Mouse (Mus musculus): ENCODE results near the gene Hist1h1a. TPM values are rescaled to one million over a fixed set of nuclear protein-coding genes. Genes with fewer than 3 reads are reported as not detected.
"Not testable (repeated sequence)": the region's sequence is repeated elsewhere in the genome, so short reads cannot be mapped to it uniquely, and the experiment has no call there.

Hist1h1a gene
- polyA plus RNA-seq, 1 experiment from 2014 or later, result 2.4 TPM

GRCm38 (mm10) chr13:23747081-23747891 lies 16.2 kb upstream of the Hist1h1a start:
- peak overlapping the region; percentile 54 for H3K4me2 ChIP-seq (ENCODE audit: low read length)
- DNase-seq (ENCODE audit: low spot score), result peak; percentile 29
- no peaks in the 10 kb centered on the region for H3K9me3 ChIP-seq (replicated peaks; ENCODE audit: control insufficient read depth, low read length)
- 2% methylated on average over 12 of the region's 13 CpGs for WGBS
- peaks cover 11% of the 10 kb centered on the region for H3K4me1 ChIP-seq (ENCODE audit: control insufficient read depth, insufficient read depth, low read length)
- peak overlapping the region; percentile 38 for H3K4me3 ChIP-seq (ENCODE audit: low read depth, low read length)
- no peaks in the 10 kb centered on the region for H3K27me3 ChIP-seq (replicated peaks; ENCODE audit: control insufficient read depth, insufficient read depth, low read length)
- peak overlapping the region; percentile 97 for H3K27ac ChIP-seq (ENCODE audit: low read depth, low read length)
- no peaks in the 10 kb centered on the region for H3K36me3 ChIP-seq (ENCODE audit: control insufficient read depth, insufficient read depth, low read length)
- no peak for ATAC-seq
- peak overlapping the region; percentile 58 for H3K9ac ChIP-seq (ENCODE audit: low read length)

- DNase-seq (ENCODE audit: low spot score) (peak; percentile 42), ATAC-seq (no peak)
- peak overlapping the region; percentile 54 for H3K4me2 ChIP-seq (ENCODE audit: low read length)
- peaks cover 13% of the 10 kb centered on the region for H3K4me1 ChIP-seq (ENCODE audit: control insufficient read depth, insufficient read depth, low read length)
- H3K27ac ChIP-seq (ENCODE audit: low read depth, low read length), result peak overlapping the region; percentile 97
- H3K9me3 ChIP-seq (replicated peaks; ENCODE audit: control insufficient read depth, low read length), result no peaks in the 10 kb centered on the region
- no peaks in the 10 kb centered on the region for H3K27me3 ChIP-seq (replicated peaks; ENCODE audit: control insufficient read depth, insufficient read depth, low read length)
- no peak overlapping the region for H3K4me3 ChIP-seq (ENCODE audit: low read depth, low read length)
- no peaks in the 10 kb centered on the region for H3K36me3 ChIP-seq (ENCODE audit: control insufficient read depth, insufficient read depth, low read length)
- peak overlapping the region; percentile 58; the same call in 1 of the 2 replicates for H3K9ac ChIP-seq (ENCODE audit: low read length)
- WGBS, result 4% methylated on average over 4 of the region's 4 CpGs
Observed at GRCm38 (mm10) chr13:23747892-23748288, 15.6 kb upstream of the Hist1h1a start.

GRCm38 (mm10) chr13:23749563-23750121 lies 13.8 kb upstream of the Hist1h1a start:
- Histone ChIP-seq H3K27ac (ENCODE audit: low read depth, low read length) (no peak overlapping the region; the same call in 1 of the 2 replicates), H3K4me3 (ENCODE audit: low read depth, low read length) (no peak overlapping the region), H3K27me3 (replicated peaks; ENCODE audit: control insufficient read depth, insufficient read depth, low read length) (no peaks in the 10 kb centered on the region), H3K9me3 (replicated peaks; ENCODE audit: control insufficient read depth, low read length) (no peaks in the 10 kb centered on the region), H3K4me2 (ENCODE audit: low read length) (no peak overlapping the region), H3K4me1 (ENCODE audit: control insufficient read depth, insufficient read depth, low read length) (peaks cover 13% of the 10 kb centered on the region), H3K36me3 (ENCODE audit: control insufficient read depth, insufficient read depth, low read length) (no peaks in the 10 kb centered on the region), H3K9ac (ENCODE audit: low read length) (no peak overlapping the region)
- no peak for DNase-seq (ENCODE audit: low spot score)
- no peak for ATAC-seq
- 90% methylated on average over 5 of the region's 5 CpGs for WGBS

GRCm38 (mm10) chr13:23750839-23751477 lies 12.5 kb upstream of the Hist1h1a start, which contains the start of gene Hist1h2ab:
Gene Hist1h2ab, plus strand, starts transcription at chr13:23751126.
- Histone ChIP-seq H3K4me3 (ENCODE audit: low read depth, low read length) (peak within 1 kb of the TSS; percentile 40), H3K9ac (ENCODE audit: low read length) (peak within 1 kb of the TSS; percentile 64), H3K4me1 (ENCODE audit: control insufficient read depth, insufficient read depth, low read length) (peaks cover 13% of the 10 kb centered on the region), H3K27ac (ENCODE audit: low read depth, low read length) (peak within 1 kb of the TSS; percentile 96), H3K4me2 (ENCODE audit: low read length) (peak within 1 kb of the TSS; percentile 59)
- DNase-seq (ENCODE audit: low spot score) (peak; percentile 94), ATAC-seq (peak; percentile 57)
- H3K27me3 ChIP-seq (replicated peaks; ENCODE audit: control insufficient read depth, insufficient read depth, low read length); H3K9me3 ChIP-seq (replicated peaks; ENCODE audit: control insufficient read depth, low read length); H3K36me3 ChIP-seq (ENCODE audit: control insufficient read depth, insufficient read depth, low read length): not testable (repeated sequence)
- WGBS, result under 1% methylated on average over 22 of the region's 47 CpGs

- H3K9me3 ChIP-seq (replicated peaks; ENCODE audit: control insufficient read depth, low read length), result no peaks in the 10 kb centered on the region
- peak overlapping the region; percentile 96 for H3K27ac ChIP-seq (ENCODE audit: low read depth, low read length)
- ATAC-seq, result peak; percentile 25
- under 1% methylated on average over 11 of the region's 11 CpGs for WGBS
- peak overlapping the region; percentile 59 for H3K4me2 ChIP-seq (ENCODE audit: low read length)
- peaks cover 13% of the 10 kb centered on the region for H3K4me1 ChIP-seq (ENCODE audit: control insufficient read depth, insufficient read depth, low read length)
- peak overlapping the region; percentile 40 for H3K4me3 ChIP-seq (ENCODE audit: low read depth, low read length)
- H3K9ac ChIP-seq (ENCODE audit: low read length), result peak overlapping the region; percentile 64
- no peaks in the 10 kb centered on the region for H3K36me3 ChIP-seq (ENCODE audit: control insufficient read depth, insufficient read depth, low read length)
- DNase-seq (ENCODE audit: low spot score), result peak; percentile 41
- H3K27me3 ChIP-seq (replicated peaks; ENCODE audit: control insufficient read depth, insufficient read depth, low read length), result no peaks in the 10 kb centered on the region
Observed at GRCm38 (mm10) chr13:23751478-23751956, 11.9 kb upstream of the Hist1h1a start.

- H3K4me2 ChIP-seq (ENCODE audit: low read length), result peak within 1 kb of the TSS; percentile 59
- WGBS, result 0% methylated on average over 16 of the region's 47 CpGs
- H3K36me3 ChIP-seq (ENCODE audit: control insufficient read depth, insufficient read depth, low read length); H3K9me3 ChIP-seq (replicated peaks; ENCODE audit: control insufficient read depth, low read length); H3K27me3 ChIP-seq (replicated peaks; ENCODE audit: control insufficient read depth, insufficient read depth, low read length): not testable (repeated sequence)
- peak within 1 kb of the TSS; percentile 64 for H3K9ac ChIP-seq (ENCODE audit: low read length)
- peaks cover 11% of the 10 kb centered on the region for H3K4me1 ChIP-seq (ENCODE audit: control insufficient read depth, insufficient read depth, low read length)
- peak within 1 kb of the TSS; percentile 96 for H3K27ac ChIP-seq (ENCODE audit: low read depth, low read length)
- ATAC-seq, result peak; percentile 85
- peak; percentile 98 for DNase-seq (ENCODE audit: low spot score)
- H3K4me3 ChIP-seq (ENCODE audit: low read depth, low read length), result peak within 1 kb of the TSS; percentile 40
Observed at GRCm38 (mm10) chr13:23752067-23752741, 11.3 kb upstream of the Hist1h1a start, which contains the start of gene Hist1h3b. Gene Hist1h3b, plus strand, starts transcription at chr13:23752267.

DNA sequence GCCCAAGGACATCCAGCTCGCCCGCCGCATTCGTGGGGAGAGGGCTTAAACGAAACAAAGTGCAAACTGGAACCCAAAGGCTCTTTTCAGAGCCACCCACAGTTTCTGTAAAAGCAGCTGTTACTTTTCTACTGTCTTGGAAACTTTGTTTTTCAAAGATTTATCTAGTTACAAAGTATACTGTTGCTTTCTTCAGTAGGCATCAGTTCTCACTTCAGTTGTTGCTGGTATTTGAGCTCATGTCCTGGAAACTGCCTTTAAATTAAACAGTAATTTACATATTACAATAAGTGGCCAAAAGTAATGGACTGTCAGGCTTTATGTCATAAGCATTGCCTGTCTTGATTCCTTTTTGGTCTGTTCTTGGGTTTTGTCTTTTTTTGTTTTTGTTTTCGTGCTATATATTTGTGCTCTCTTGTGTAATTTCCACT lies 10.7 kb upstream of the Hist1h1a start:
- peak overlapping the region; percentile 26 for H3K4me3 ChIP-seq (ENCODE audit: low read depth, low read length)
- H3K4me1 ChIP-seq (ENCODE audit: control insufficient read depth, insufficient read depth, low read length), result peaks cover 9% of the 10 kb centered on the region
- H3K4me2 ChIP-seq (ENCODE audit: low read length), result peak overlapping the region; percentile 50
- ATAC-seq, result no peak
- no peaks in the 10 kb centered on the region for H3K9me3 ChIP-seq (replicated peaks; ENCODE audit: control insufficient read depth, low read length)
- H3K9ac ChIP-seq (ENCODE audit: low read length), result peak overlapping the region; percentile 54; the same call in 1 of the 2 replicates
- no peaks in the 10 kb centered on the region for H3K27me3 ChIP-seq (replicated peaks; ENCODE audit: control insufficient read depth, insufficient read depth, low read length)
- peak overlapping the region; percentile 65 for H3K27ac ChIP-seq (ENCODE audit: low read depth, low read length)
- no peaks in the 10 kb centered on the region for H3K36me3 ChIP-seq (ENCODE audit: control insufficient read depth, insufficient read depth, low read length)
- under 1% methylated on average over 6 of the region's 6 CpGs for WGBS
- DNase-seq (ENCODE audit: low spot score), result no peak

DNA sequence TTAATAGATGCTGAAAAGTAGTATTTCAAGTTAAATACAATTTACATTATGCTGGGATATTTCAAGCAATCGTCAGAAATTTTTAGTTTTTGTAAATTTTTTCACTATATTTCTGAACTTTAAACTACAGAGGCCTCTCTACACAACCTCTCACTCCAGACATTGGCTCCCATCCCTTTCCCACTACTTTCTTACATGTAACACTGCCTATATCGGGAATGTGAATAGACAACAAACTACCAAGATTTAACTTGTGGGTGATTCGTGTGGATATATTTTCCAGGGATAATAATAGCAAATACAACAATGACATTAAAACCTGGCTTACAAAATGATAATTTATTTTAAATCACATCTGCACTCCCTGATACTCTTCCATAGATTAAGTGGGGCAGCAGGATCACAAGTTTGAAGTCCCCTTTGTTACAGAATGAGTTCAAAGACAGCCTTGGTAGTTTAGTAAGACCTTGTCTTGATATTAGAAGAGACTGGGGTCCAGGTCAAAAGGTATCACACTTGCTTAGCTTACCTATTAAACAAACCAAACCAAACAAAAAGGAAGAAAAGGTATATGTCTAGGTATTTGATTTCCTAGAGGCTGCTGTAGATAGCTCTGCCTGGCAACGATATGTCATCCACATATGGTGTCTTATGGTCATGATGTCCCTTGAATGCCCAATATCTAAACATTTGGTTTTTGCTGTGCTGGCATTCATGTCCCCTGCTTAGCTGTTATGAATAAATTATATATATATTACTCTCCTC lies 10.0 kb upstream of the Hist1h1a start:
- Histone ChIP-seq H3K9me3 (replicated peaks; ENCODE audit: control insufficient read depth, low read length) (no peaks in the 10 kb centered on the region), H3K27ac (ENCODE audit: low read depth, low read length) (peak overlapping the region; percentile 65; the same call in 1 of the 2 replicates), H3K4me3 (ENCODE audit: low read depth, low read length) (peak overlapping the region; percentile 26), H3K27me3 (replicated peaks; ENCODE audit: control insufficient read depth, insufficient read depth, low read length) (no peaks in the 10 kb centered on the region), H3K4me1 (ENCODE audit: control insufficient read depth, insufficient read depth, low read length) (peaks cover 6% of the 10 kb centered on the region), H3K9ac (ENCODE audit: low read length) (peak overlapping the region; percentile 54; the same call in 1 of the 2 replicates), H3K36me3 (ENCODE audit: control insufficient read depth, insufficient read depth, low read length) (no peaks in the 10 kb centered on the region), H3K4me2 (ENCODE audit: low read length) (peak overlapping the region; percentile 50; the same call in 1 of the 2 replicates)
- DNase-seq (ENCODE audit: low spot score) (no peak), ATAC-seq (no peak)
- WGBS, result 41% methylated on average over 4 of the region's 4 CpGs
